Mouse (Mus musculus) cerebellum, postnatal 36 days (tissue): ENCODE measurements around the gene Cebpg.

Source experiments
- DNase-seq, 2 experiments: peaks; one replicate each; pipeline ENCODE4 v3.0.0; 2021 to 2022; ENCODE audit warnings: mixed read lengths in 2 of 2

Gene Cebpg

DNA sequence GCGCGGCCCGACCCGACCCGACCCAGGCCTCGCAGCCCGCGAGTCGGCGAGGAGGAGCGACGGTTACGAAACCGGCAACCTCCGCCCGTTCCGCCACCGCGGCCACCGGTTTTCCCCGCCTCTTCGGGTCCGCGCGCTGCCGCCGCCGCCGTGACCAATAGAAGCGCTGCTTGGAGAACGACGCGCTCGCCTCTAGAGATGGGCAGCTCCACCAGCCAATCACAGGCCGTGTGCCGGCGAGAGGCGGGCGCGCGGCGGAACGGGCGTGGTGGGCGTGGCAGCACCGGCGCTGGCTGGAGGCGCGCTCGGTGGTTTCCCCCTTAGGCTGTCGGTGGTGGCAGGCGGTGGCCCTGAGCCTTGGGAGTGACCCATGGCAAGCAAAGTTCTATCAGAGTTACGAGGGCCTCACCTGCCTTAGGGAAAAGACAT lies at the start of gene Cebpg:
TSS of gene Cebpg (minus strand) at position 138 of the 429 bp plus-strand sequence.
- peak; percentile 98 to 99 for DNase-seq

DNA sequence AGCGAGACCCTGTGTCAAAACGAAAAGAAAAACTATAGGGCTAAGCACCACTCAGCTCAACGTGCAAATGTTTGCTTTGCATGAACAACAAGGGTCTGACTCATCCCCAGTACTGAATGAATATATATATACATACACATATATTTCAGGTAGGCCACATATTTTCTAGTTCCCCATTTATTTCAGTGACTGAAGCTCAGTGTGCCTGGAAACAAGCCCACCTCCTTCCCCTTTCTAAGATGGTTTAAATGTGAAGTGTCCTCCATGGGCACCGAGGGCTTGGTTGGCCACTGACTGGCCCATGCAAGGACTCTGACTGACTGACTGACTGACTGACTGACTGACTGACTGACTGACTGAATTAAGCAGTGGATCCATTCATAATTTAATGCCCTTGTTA lies 43.2 kb upstream of the Cebpg start:
- DNase-seq: no peak

DNA sequence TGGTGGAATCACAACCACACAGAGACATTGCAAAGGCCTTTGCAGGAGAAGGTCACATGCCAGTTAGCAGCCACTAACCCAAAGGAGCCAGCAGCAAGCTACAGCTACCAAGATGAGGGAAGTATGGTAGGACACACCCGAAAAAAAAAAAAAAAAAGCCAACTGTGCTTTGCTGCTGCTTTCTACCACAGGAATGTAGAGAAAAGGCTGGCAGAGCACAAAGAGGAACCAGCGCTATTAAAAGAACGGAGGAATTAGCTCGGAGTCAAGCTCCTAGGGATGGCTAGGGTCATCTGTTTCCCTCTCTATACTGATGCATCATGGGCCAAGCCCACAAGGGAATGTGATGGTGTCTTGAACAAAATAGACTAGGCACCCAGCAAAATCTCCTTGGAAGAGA lies 42.4 kb upstream of the Cebpg start:
- DNase-seq: no peak

- no peak for DNase-seq
These were observed 38.8 kb upstream of the Cebpg start for GRCm38 (mm10) chr7:35094975-35095678.

GRCm38 (mm10) chr7:35090550-35090949 lies 34.2 kb upstream of the Cebpg start:
- no peak for DNase-seq

DNA sequence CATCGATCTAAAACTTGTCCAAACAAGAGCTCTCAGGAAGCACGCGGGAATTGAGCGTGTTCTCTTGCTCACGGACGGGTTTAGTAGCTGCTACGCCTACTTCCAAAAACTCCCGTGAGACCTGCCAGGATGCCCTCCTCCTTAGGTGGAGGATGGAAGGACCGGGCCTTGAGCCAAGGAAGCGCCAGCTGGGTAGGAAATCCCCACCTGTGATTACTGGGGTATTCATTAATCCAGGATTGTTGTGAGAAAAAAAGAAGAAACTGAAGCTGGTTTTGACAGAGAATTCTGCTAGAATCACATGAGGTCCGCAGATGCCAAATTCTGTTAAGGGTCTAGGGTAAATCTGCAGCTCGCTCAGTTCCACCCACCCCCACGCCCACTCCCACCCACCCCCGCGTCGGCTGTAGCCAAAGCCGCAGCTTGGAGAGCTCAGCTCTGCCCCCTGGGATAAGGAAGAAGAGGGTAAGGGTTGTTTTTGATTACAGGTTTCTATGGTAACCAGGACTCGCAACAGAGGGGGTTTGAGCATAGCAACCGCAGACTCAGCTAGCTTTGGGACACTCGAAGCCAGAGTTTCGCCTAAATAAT lies 30.0 kb upstream of the Cebpg start:
- peak; percentile 37 to 55 for DNase-seq

DNA sequence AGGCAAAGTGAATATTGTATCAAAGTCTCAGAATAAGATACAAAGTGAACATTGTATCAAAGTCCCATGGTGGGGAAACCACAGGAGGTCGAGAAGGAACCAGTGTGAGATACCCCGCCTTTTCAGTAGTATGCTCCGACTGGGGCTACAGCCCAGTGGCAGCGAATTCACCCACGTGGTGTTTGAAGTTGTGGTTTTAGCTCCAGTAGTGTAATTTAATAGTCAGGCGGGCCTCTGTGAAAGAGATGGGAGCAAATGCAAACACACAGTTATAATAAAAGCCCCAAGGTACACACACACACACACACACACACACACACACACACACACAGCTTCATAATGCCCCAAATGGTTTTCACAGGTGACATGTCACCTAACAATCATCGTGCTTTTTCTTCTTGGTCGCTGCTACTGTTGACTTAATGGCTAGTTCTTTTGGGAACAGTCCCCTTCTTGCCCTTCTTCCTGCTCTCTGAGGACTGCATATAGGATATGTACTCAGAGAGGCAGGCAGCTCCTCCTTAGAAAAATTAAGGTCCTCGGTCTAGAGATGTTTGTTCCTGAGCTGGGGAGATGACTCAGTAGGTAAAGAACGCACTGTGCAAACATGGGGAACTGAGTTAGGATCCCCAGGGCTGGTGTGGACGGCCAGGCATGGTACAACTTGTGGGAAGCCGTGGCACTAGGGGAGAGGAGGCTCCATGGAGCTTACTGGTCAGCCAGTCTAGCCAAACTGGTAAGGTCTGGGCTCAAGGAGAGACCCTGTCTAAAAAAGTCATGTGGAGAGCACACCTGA lies 28.4 kb upstream of the Cebpg start:
- no peak for DNase-seq

DNA sequence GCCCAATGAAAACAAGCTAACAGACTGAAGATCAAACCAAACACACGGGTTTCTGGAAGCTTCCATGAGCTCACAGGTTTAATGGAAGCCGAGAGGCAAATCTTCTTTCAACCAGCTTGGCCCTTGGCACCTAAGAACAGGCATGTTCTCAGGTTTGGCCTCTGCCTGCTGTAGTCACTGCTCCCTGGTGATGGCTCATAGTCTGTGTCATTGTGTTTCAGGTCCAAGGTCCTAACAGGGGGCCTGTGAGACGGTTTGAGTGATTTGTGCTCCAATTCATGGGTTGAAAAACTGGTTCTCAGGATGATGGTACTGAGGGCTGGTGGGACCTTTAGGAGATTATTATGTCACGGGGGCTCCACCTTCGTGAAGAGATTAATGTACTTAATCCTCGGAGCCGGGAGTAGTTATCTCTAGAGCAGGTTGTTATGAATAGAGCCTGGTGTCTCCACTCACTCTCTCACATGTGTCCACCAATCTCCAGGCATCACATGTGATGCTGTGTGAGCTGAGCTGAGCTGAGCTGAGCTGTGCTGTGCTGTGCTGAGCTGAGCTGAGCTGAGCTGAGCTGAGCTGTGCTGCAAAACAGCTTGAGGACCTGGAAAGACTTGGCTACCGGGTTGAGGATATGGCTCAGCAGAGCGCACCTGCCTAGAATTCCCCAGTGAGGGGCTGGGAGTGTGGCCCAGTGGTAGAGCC lies 25.2 kb upstream of the Cebpg start:
- no peak for DNase-seq

- DNase-seq: no peak
These were observed 24.5 kb upstream of the Cebpg start for GRCm38 (mm10) chr7:35080843-35081338.

- DNase-seq: no peak
These were observed 20.3 kb upstream of the Cebpg start for GRCm38 (mm10) chr7:35076645-35077044.

GRCm38 (mm10) chr7:35066640-35067212 lies 10.4 kb upstream of the Cebpg start:
- DNase-seq: no peak

DNA sequence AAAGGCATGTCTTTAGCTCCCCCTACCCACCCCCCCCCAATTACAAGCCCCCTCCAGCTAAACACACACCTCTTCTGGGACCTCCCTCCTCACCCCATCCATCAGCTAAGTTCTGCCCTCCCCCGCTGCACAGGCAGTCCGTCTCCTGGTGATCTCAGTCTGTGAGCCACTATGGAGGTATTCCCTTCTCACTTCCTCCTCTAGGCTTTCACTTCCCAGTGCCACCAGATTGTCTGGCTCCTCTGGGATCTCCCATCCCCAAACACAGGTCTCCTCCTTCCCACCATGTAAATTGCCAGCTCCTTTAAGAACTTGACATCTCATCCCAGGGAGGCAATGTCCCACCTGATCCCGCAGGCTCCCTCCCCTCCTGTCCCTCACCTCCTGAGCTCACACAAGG lies 9.6 kb upstream of the Cebpg start:
- no peak for DNase-seq

DNA sequence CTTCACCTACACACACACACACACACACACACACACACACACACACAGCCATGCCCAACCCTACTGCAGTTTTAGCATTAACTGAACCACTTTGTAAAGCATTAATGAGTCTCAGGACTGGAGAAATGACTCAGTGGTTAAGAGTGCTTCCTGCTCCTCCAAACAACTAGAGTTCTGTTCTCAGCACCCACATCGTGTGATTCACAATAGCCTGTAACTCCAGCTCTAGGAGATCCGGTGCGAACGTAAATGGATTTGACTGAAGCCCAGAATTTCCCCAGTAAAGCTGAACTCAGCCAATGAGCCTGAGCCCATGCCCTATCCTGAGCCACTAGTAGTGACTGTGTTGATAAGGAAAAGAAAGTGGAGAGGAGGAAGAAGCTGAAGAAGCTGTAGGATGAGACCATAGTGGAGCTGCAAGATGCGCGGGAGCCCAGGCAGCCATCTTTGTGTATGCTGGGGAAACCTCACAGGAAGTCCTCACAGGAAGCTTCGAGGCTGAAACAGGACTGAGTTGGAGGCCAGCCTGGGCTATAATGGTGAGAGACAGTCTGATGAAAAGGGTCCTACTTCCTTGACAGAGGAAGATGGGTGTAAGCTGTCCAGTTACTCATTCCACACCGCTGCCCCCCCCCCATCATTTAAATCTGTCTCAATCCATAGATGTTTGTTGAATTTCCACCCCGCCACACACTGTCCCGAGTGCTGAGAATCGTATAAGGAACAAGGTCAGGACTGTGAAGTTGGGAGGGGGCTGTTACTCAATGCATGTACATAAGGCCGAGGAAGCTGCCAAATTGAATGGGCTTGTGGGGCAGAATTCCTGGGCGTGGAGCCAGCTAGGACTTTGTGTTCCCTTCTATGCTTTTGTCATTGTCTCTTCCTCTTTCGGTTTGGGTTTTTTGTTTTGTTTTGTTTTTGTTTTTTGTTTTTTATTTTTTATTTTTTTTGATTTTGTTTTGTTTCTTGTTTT lies 8.2 kb upstream of the Cebpg start:
- DNase-seq: no peak

GRCm38 (mm10) chr7:35059467-35059866 lies 3.1 kb upstream of the Cebpg start:
- no peak for DNase-seq

DNA sequence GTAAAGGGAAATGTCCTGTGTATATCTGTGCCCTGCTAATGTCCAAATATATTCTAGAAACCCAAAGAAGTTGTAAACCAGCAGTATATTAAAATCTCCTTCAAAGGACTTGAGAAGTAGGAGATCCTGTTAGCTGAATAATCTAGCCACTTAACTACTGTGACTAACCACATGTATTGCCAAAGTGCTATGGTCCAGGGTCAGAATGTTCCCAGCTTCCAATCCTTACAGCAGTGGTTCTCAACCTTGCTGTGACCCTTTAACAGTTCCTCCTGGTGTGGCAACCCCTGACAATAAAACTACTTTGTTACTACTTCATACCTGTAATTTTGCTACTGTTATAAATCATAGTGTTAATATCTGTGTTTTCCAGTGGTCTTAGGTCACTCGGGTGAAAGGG lies 2.0 kb upstream of the Cebpg start:
- no peak for DNase-seq

GRCm38 (mm10) chr7:35057569-35057968 lies 1.2 kb upstream of the Cebpg start:
- DNase-seq: no peak

DNA sequence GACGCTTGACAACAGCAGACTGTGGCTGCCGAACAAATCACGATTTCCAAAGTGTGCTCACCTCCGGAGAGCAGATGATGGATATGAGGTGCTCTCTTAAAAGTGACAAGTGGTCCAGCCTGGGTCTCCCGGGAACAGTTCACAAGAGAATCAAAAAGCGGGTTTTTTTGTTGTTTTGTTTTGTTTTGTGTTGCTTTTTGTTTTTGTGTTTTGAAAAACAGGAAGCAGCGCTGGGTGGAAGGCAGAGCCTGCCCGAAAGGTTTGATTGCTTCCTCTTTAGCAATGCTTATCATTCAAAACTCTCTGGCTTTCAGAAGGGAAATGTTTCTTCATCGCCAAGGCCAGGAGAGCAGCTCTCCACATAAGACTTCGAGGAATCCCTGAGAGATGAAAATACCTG lies 626 bp upstream of the Cebpg start:
- DNase-seq: no peak

- DNase-seq: peak; percentile 68 to 76
These were observed 546 bp downstream of the Cebpg start for GRCm38 (mm10) chr7:35055619-35056435.

- DNase-seq: no peak
These were observed 1.3 kb downstream of the Cebpg start for GRCm38 (mm10) chr7:35054977-35055618.

GRCm38 (mm10) chr7:35054286-35054685 lies 2.1 kb downstream of the Cebpg start:
- DNase-seq: no peak
